Mouse (Mus musculus): ENCODE results near the gene Aplnr. TPM values are rescaled to one million over a fixed set of nuclear protein-coding genes. Genes with fewer than 3 reads are reported as not detected.

The Aplnr gene
- total and polyA plus RNA-seq, 2 experiments from 2014 or later = 21.0 to 22.2 TPM

DNA sequence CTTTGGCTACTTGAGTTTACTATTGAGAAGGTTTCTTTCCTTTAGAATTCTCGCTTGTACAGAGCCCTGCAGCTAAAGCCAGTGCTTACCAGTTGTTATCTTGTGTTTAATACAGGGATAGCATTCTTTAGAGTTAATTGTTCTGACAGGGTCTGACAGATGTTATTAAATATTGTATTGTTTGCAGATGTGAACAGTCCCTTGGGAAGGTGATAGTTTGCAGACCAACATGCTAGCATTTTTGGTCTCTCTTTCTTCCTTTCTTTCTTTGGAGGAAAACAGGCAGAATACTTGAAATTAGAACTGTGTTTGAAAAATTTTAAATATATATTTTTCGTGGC is 36.7 kb downstream of the Aplnr start:
- H3K9me3 ChIP-seq (ENCODE audit: low read length) = no peaks in the 10 kb centered on the region
- H3K4me3 ChIP-seq (ENCODE audit: low read length) = no peak overlapping the region
- WGBS = 79% methylated on average over 2 of the region's 2 CpGs
- H3K4me2 ChIP-seq (ENCODE audit: low read depth, low read length) = no peak overlapping the region
- no peaks in the 10 kb centered on the region for H3K4me1 ChIP-seq (ENCODE audit: insufficient read depth, low read length)
- DNase-seq (ENCODE audit: low spot score) (no peak), ATAC-seq (no peak)
- H3K27me3 ChIP-seq (ENCODE audit: insufficient read depth, low read length) = no peaks in the 10 kb centered on the region
- H3K9ac ChIP-seq (replicated peaks; ENCODE audit: low read length) = no peak overlapping the region
- TF ChIP-seq CTCF (IDR thresholded peaks at IDR 0.05; ENCODE audit: low read depth) = no peak
- no peaks in the 10 kb centered on the region for H3K36me3 ChIP-seq (ENCODE audit: insufficient read depth, low read length)
- H3K27ac ChIP-seq = no peak overlapping the region

DNA sequence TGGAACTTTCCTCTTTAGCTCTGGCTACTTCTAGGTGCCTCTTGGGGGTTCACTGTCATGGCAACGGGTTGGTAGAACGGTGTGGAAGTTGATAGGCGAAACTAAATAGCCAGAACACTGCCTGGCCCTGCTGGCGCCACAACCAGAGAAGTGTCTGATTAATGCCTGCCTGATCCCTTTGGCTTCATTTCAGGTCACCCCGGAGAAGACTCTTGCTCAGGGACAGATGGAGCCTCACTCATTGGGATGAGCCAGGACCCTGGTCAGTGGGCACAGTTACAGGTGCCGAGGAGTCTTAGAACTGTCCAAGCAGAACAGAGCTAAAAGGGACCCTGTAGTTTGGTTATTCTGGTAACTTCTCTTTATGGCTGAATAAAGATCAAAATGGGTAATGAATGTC is 37.5 kb downstream of the Aplnr start:
- ATAC-seq = peak; percentile 68; the same call in 1 of the 2 replicates
- no peaks in the 10 kb centered on the region for H3K9me3 ChIP-seq (ENCODE audit: low read length)
- 41% methylated on average over 6 of the region's 6 CpGs for WGBS

DNA sequence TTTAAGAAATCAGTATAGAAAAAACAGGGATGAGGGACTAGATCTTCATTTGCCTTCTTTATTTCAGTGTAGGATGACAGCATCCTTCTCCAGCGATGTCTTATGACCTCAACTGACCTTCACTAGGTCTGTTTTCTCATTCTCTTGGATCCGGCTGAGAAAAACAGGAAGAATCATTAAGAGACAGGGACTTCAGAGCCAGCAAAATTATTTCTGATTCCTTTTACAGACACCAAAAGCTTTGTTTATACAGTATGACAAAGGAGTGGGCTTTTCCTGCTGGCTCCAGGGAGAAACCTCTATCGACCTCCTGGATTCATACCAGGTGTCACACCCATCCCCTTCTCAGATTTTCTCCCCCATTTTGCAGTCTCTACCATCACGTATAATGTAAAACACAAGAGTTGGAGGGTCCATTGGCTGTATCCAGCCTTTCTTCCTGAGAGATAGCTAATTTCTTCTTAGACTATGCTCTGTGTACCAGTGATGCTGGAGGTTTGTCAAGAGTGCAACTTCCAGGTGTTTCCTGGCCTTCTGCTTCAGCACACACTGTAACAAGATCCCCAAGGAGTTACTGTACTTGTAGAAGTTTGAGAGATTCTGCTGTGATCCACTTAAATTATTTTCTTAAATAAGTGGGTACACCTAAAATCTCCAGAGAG is 42.2 kb downstream of the Aplnr start:
- TF ChIP-seq CTCF (IDR thresholded peaks at IDR 0.05; ENCODE audit: low read depth) = no peak
- H3K9me3 ChIP-seq (ENCODE audit: low read length) = no peaks in the 10 kb centered on the region
- H3K4me1 ChIP-seq (ENCODE audit: insufficient read depth, low read length) = no peaks in the 10 kb centered on the region
- H3K9ac ChIP-seq (replicated peaks; ENCODE audit: low read length) = no peak overlapping the region
- WGBS = 80% methylated on average over 4 of the region's 4 CpGs
- H3K4me2 ChIP-seq (ENCODE audit: low read depth, low read length) = no peak overlapping the region
- H3K36me3 ChIP-seq (ENCODE audit: insufficient read depth, low read length) = no peaks in the 10 kb centered on the region
- no peaks in the 10 kb centered on the region for H3K27me3 ChIP-seq (ENCODE audit: insufficient read depth, low read length)
- no peak overlapping the region for H3K27ac ChIP-seq
- DNase-seq (ENCODE audit: low spot score) (no peak), ATAC-seq (no peak)
- H3K4me3 ChIP-seq (ENCODE audit: low read length) = no peak overlapping the region

More for the DNA sequence above, 37.5 kb downstream of the Aplnr start:
- Histone ChIP-seq H3K27ac (no peak overlapping the region), H3K9ac (replicated peaks; ENCODE audit: low read length) (no peak overlapping the region), H3K4me2 (ENCODE audit: low read depth, low read length) (no peak overlapping the region), H3K27me3 (ENCODE audit: insufficient read depth, low read length) (no peaks in the 10 kb centered on the region), H3K4me3 (ENCODE audit: low read length) (no peak overlapping the region), H3K36me3 (ENCODE audit: insufficient read depth, low read length) (no peaks in the 10 kb centered on the region), H3K4me1 (ENCODE audit: insufficient read depth, low read length) (no peaks in the 10 kb centered on the region)
- peak; percentile 53 for DNase-seq (ENCODE audit: low spot score)
- no peak for TF ChIP-seq CTCF (IDR thresholded peaks at IDR 0.05; ENCODE audit: low read depth)

DNA sequence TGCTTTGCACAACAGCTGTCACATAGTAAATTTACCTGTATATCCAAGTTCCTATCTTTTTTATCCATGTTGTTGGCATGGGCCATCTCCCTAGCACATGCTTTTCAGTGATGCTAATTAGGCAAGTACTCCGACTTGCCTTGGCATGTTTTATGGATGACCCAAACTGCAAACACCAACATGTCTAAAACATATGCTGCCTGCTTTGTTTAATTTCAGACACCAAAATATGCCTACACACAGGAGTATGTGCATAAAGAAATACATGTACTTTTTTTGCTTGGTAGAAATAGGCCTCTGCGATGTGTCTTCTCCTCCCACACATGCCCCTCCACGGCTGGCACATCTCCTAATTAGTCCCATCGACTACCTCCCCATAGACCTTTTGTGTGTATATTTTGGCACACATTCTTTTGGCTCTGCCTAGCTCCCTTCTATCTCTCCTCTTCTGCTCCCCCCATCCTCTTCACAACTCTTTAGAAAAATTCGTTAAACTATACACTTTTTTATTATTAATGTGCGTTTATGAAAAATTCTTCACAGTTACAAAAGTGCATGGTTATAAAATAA is 51.6 kb downstream of the Aplnr start:
- no peak for DNase-seq (ENCODE audit: low spot score)
- WGBS = 69% methylated on average over 6 of the region's 6 CpGs
- Histone ChIP-seq H3K27ac (no peak overlapping the region), H3K9me3 (ENCODE audit: low read length) (no peaks in the 10 kb centered on the region), H3K4me3 (ENCODE audit: low read length) (no peak overlapping the region), H3K36me3 (ENCODE audit: insufficient read depth, low read length) (0 out of 2 replicates have a peak, but pooled peaks cover 5% of the 10 kb centered on the region), H3K27me3 (ENCODE audit: insufficient read depth, low read length) (no peaks in the 10 kb centered on the region), H3K4me2 (ENCODE audit: low read depth, low read length) (no peak overlapping the region), H3K4me1 (ENCODE audit: insufficient read depth, low read length) (no peaks in the 10 kb centered on the region), H3K9ac (replicated peaks; ENCODE audit: low read length) (no peak overlapping the region)
- no peak for ATAC-seq
- no peak for TF ChIP-seq CTCF (IDR thresholded peaks at IDR 0.05; ENCODE audit: low read depth)

Other genes starting within 250 kb of the Aplnr start
- gene Rtn4rl2, start 249.5 kb upstream of the Aplnr start, total RNA-seq (2014; rRNA removed) = 10.1 and 12.2 TPM in 2 replicates
- 4.2 and 4.3 TPM in 2 replicates for gene Rtn4rl2, start 249.5 kb upstream of the Aplnr start, polyA plus RNA-seq (2015; fragmentation: Nextera tagmentation; extraction: Ambion mirVana)
- gene Slc43a3, start 199.6 kb upstream of the Aplnr start, total RNA-seq (2014; rRNA removed) = 4.9 and 9.7 TPM in 2 replicates
- 4.1 and 6.4 TPM in 2 replicates for gene Slc43a3, start 199.6 kb upstream of the Aplnr start, polyA plus RNA-seq (2015; fragmentation: Nextera tagmentation; extraction: Ambion mirVana)
- gene Prg2, start 155.8 kb upstream of the Aplnr start, total RNA-seq (2014; rRNA removed) = not detected in 2 replicates
- not detected in 2 replicates for gene Prg2, start 155.8 kb upstream of the Aplnr start, polyA plus RNA-seq (2015; fragmentation: Nextera tagmentation; extraction: Ambion mirVana)
- gene Prg3, start 148.0 kb upstream of the Aplnr start, total RNA-seq (2014; rRNA removed) = not detected in 2 replicates
- gene Prg3, start 148.0 kb upstream of the Aplnr start, polyA plus RNA-seq (2015; fragmentation: Nextera tagmentation; extraction: Ambion mirVana) = not detected in 2 replicates
- gene Ssrp1, start 99.0 kb upstream of the Aplnr start, total RNA-seq (2014; rRNA removed) = 178 and 196 TPM in 2 replicates
- gene Ssrp1, start 99.0 kb upstream of the Aplnr start, polyA plus RNA-seq (2015; fragmentation: Nextera tagmentation; extraction: Ambion mirVana) = 141 and 142 TPM in 2 replicates
- gene P2rx3, start 98.8 kb upstream of the Aplnr start, total RNA-seq (2014; rRNA removed) = 1.1 and 1.7 TPM in 2 replicates
- 2.6 and 3.3 TPM in 2 replicates for gene P2rx3, start 98.8 kb upstream of the Aplnr start, polyA plus RNA-seq (2015; fragmentation: Nextera tagmentation; extraction: Ambion mirVana)
- gene Tnks1bp1, start 88.2 kb upstream of the Aplnr start, total RNA-seq (2014; rRNA removed) = 70.0 and 113 TPM in 2 replicates
- 17.4 and 19.3 TPM in 2 replicates for gene Tnks1bp1, start 88.2 kb upstream of the Aplnr start, polyA plus RNA-seq (2015; fragmentation: Nextera tagmentation; extraction: Ambion mirVana)
- 27.3 and 33.7 TPM in 2 replicates for gene Lrrc55, start 61.0 kb downstream of the Aplnr start, total RNA-seq (2014; rRNA removed)
- gene Lrrc55, start 61.0 kb downstream of the Aplnr start, polyA plus RNA-seq (2015; fragmentation: Nextera tagmentation; extraction: Ambion mirVana) = 9.0 and 9.7 TPM in 2 replicates
- gene Olfr987, start 203.1 kb downstream of the Aplnr start, total RNA-seq (2014; rRNA removed) = not detected in 2 replicates
- not detected in 2 replicates for gene Olfr987, start 203.1 kb downstream of the Aplnr start, polyA plus RNA-seq (2015; fragmentation: Nextera tagmentation; extraction: Ambion mirVana)
- not detected in 2 replicates for gene Olfr988, start 227.0 kb downstream of the Aplnr start, total RNA-seq (2014; rRNA removed)
- gene Olfr988, start 227.0 kb downstream of the Aplnr start, polyA plus RNA-seq (2015; fragmentation: Nextera tagmentation; extraction: Ambion mirVana) = not detected in 2 replicates